Mouse (Mus musculus) limb, embryonic 15.5 days (tissue): ENCODE data around the gene Bicc1. TPM values are rescaled to one million over a fixed set of nuclear protein-coding genes. Genes with fewer than 3 reads are reported as not detected.
A peak's percentile ranks its signal among the peaks of the same experiment; 100 is the strongest.

Experiments used
- ATAC-seq: fragments of 200-750 bp; cut with Nextera tagmentation; 2 replicates; pipeline ENCODE4 v1.8.0; 2017; ENCODE audit warnings: low read depth, moderate TSS enrichment; ENCODE audit not compliant: insufficient number of reproducible peaks, low FRiP score, low TSS enrichment
- H3K27ac ChIP-seq: fragments of 300-500 bp; sonication (generic); 2 replicates; pipeline ENCODE4 v1.5.1; 2015; ENCODE audit warnings: moderate library complexity, mild to moderate bottlenecking, inconsistent platforms
- H3K27me3 ChIP-seq: fragments of 300-500 bp; sonication (generic); 2 replicates; pipeline ENCODE4 v1.6.1; 2015; ENCODE audit warnings: inconsistent platforms
- H3K36me3 ChIP-seq: fragments of 300-500 bp; sonication (generic); 2 replicates; pipeline ENCODE4 v1.6.1; 2015; ENCODE audit warnings: inconsistent platforms
- H3K4me1 ChIP-seq: fragments of 300-500 bp; sonication (generic); 2 replicates; pipeline ENCODE4 v1.6.1; 2015; ENCODE audit warnings: inconsistent platforms
- H3K4me2 ChIP-seq: fragments of 300-500 bp; sonication (generic); 2 replicates; pipeline ENCODE4 v1.6.1; 2015; ENCODE audit warnings: mild to moderate bottlenecking, inconsistent platforms
- H3K4me3 ChIP-seq: fragments of 300-500 bp; sonication (generic); 2 replicates; pipeline ENCODE4 v1.5.1; 2015; ENCODE audit warnings: mild to moderate bottlenecking, inconsistent platforms
- H3K9ac ChIP-seq: fragments of 300-500 bp; sonication (generic); 2 replicates; pipeline ENCODE4 v1.6.1; 2015; ENCODE audit warnings: inconsistent platforms
- H3K9me3 ChIP-seq: fragments of 300-500 bp; sonication (generic); 2 replicates; pipeline ENCODE4 v1.6.1; 2016; ENCODE audit warnings: inconsistent platforms
- WGBS: fragments of 180-500 bp; shearing (Covaris S2); methylation state at CpG from one replicate; pipeline ENCODE4 v1.1.7; 2015; 5-methylcytosine and 5-hydroxymethylcytosine counted together
- polyA plus RNA-seq: library from polyadenylated mRNA; unstranded; fragments of >200 nt; fragmentation: Nextera tagmentation; extraction: Ambion mirVana; gene quantifications from 2 replicates; pipeline ENCODE4 v1.2.1, GENCODE M21; 2015

The Bicc1 gene
- polyA plus RNA-seq, 1 experiment from 2014 or later, result 42.5 TPM

DNA sequence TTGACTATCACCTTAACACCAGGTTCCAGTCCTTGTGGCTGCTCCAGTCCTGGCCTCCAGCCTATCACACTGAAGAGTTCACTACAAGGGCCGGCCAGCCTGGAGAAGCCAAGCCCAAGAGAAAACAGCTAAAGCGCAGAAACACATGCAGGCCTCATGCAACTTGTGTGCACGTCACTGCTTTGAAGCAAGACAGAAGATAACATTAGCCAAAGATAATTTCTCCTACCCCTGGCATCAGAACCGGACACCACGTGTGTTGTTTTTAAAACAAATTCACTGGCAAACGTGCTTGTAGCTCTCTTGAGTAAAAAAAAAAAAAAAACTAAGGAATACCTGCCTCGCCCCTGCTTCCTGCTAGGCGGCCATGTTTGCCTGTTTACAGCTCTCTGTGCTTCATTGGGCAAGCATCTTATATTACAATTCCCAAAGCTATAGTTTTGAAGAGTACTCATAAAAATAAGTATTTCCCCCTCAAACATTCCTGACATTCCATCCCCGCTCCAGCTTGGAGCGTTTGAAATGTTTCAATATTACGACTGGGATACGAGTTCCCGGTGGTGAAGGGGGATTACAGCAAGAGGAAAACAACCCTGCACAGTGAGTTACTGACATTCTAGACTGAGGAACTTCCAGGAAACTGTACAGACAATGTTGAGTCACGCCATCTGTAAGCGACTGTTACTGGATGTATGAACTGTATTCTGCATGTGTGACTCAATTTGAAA is 40.2 kb downstream of the Bicc1 start:
- Histone ChIP-seq H3K4me1 (peaks cover 41% of the 10 kb centered on the region), H3K27me3 (no peaks in the 10 kb centered on the region), H3K36me3 (no peaks in the 10 kb centered on the region), H3K27ac (peak overlapping the region; percentile 73), H3K9ac (no peak overlapping the region), H3K9me3 (no peaks in the 10 kb centered on the region), H3K4me2 (0 out of 2 replicates have a peak overlapping the region, but pooled peaks have one; percentile 3), H3K4me3 (no peak overlapping the region)
- ATAC-seq, result peak; percentile 54; the same call in 1 of the 2 replicates
- WGBS, result 19% methylated on average over 15 of the region's 15 CpGs

DNA sequence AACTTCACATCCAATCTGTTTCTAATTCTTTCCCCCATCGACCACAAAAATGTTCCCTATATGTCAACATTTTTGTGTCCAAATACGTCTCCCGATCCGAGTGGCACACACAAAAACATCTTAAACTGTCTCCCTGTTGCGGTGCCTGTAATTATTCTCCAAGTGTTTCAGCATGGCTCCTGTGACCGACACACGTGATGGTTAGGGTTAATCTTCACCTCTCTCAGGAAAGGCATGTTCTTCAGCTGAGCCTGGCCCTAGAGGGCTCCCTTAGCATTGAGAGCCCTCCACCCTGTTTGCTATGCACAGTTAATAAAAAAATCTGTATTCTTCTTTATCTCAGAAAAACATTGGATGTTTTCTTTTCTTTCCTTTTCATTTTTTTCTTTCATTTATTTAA is 41.7 kb downstream of the Bicc1 start:
- ATAC-seq, result no peak
- Histone ChIP-seq H3K4me3 (no peak overlapping the region), H3K4me2 (no peak overlapping the region), H3K27me3 (no peaks in the 10 kb centered on the region), H3K36me3 (no peaks in the 10 kb centered on the region), H3K4me1 (peaks cover 41% of the 10 kb centered on the region), H3K9ac (no peak overlapping the region), H3K9me3 (no peaks in the 10 kb centered on the region), H3K27ac (0 out of 2 replicates have a peak overlapping the region, but pooled peaks have one; percentile 18)
- WGBS, result 45% methylated on average over 7 of the region's 7 CpGs

GRCm38 (mm10) chr10:71114260-71114920 is 45.1 kb downstream of the Bicc1 start:
- Histone ChIP-seq H3K4me3 (no peak overlapping the region), H3K27ac (peak overlapping the region; percentile 84), H3K4me1 (peaks cover 26% of the 10 kb centered on the region), H3K27me3 (no peaks in the 10 kb centered on the region), H3K4me2 (no peak overlapping the region), H3K9ac (no peak overlapping the region), H3K36me3 (0 out of 2 replicates have a peak, but pooled peaks cover 3% of the 10 kb centered on the region), H3K9me3 (no peaks in the 10 kb centered on the region)
- peak; percentile 82 for ATAC-seq
- WGBS, result 43% methylated on average over 10 of the region's 10 CpGs

DNA sequence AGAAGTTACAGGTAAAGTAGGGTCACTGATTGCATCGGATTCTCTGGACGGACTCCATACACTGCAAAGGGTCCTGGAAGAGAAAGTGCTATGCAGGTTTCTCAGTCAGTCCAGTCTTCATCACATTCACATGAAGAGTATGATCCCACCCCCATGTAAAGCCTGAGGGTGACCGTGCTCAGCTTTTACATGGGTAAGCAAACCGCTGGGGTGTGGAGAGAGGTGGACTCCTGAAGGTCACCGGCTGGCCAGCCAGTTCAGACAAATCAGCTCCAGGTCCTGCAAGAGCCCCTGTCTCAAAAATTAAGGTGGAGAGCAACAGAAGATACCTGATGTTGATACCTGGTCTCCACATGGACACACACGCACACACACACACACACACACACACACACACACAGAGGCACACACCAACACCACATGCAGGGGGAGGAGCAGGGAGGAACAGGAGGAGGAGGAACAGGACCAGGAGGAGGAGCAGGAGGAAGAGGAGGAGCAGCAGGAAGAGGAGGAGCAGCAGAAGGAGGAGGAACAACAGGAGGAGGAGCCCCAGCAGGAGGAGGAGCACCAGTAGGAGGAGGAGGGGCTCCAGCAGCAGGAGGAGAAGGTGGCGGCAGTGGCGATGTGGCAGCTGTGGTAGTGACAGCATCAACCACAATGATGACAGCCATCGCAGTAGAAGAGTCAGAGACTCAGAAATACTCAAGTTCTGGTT is 52.9 kb downstream of the Bicc1 start:
- WGBS, result 92% methylated on average over 9 of the region's 9 CpGs
- H3K4me3 ChIP-seq, result no peak overlapping the region

GRCm38 (mm10) chr10:71104791-71105190 is 54.7 kb downstream of the Bicc1 start:
- Histone ChIP-seq H3K27me3 (no peaks in the 10 kb centered on the region), H3K36me3 (no peaks in the 10 kb centered on the region; the same call in 1 of the 2 replicates), H3K9ac (no peak overlapping the region), H3K27ac (no peak overlapping the region), H3K9me3 (no peaks in the 10 kb centered on the region), H3K4me3 (no peak overlapping the region), H3K4me1 (no peaks in the 10 kb centered on the region), H3K4me2 (no peak overlapping the region)
- no peak for ATAC-seq
- 73% methylated on average over 6 of the region's 6 CpGs for WGBS

More for the DNA sequence above, 52.9 kb downstream of the Bicc1 start:
- H3K4me1 ChIP-seq, result no peaks in the 10 kb centered on the region
- no peak overlapping the region for H3K9ac ChIP-seq
- ATAC-seq, result no peak
- no peak overlapping the region for H3K27ac ChIP-seq
- H3K9me3 ChIP-seq, result no peaks in the 10 kb centered on the region
- no peak overlapping the region for H3K4me2 ChIP-seq
- no peaks in the 10 kb centered on the region for H3K27me3 ChIP-seq
- H3K36me3 ChIP-seq, result peaks cover 3% of the 10 kb centered on the region; the same call in 1 of the 2 replicates

DNA sequence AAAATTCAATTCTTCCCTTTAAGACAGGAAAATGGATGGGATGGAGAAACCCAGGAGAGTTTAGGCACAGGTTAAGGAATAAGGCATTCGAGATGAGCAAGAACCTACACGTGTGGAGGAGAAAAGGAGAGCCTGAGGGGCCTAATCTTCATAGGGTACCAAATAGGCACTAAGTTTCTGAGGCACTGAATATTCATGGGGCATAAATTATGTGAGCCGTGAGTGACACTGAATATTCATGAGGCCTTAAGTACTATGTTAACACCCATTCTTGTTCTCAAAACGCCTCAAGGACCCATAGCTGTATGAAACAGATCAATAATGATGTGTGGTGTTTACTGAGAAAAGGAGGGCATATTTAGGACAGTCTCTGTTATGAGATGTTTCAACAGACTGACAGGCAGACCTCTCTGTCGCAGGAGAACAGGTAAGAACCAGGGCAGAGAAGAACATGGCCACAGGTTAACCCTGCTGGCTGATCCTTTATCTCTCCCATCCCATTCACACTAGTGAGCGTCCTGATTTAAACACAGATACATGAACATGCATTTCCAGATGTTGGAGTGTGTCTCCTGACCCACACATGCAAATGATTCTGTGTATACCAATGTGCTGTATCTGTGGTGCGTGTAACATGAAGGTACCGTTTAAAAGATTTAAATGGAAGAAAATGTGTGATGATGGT is 58.5 kb downstream of the Bicc1 start:
- H3K27ac ChIP-seq, result no peak overlapping the region
- H3K4me2 ChIP-seq, result no peak overlapping the region
- no peaks in the 10 kb centered on the region for H3K4me1 ChIP-seq
- H3K9me3 ChIP-seq, result no peaks in the 10 kb centered on the region
- H3K9ac ChIP-seq, result no peak overlapping the region
- no peak overlapping the region for H3K4me3 ChIP-seq
- H3K27me3 ChIP-seq, result no peaks in the 10 kb centered on the region
- ATAC-seq, result no peak
- WGBS, result 80% methylated on average over 8 of the region's 8 CpGs
- no peaks in the 10 kb centered on the region for H3K36me3 ChIP-seq

- H3K4me3 ChIP-seq, result no peak overlapping the region
- H3K4me2 ChIP-seq, result no peak overlapping the region
- H3K27ac ChIP-seq, result peak overlapping the region; percentile 69
- no peaks in the 10 kb centered on the region for H3K9me3 ChIP-seq
- no peaks in the 10 kb centered on the region for H3K27me3 ChIP-seq
- peaks cover 10% of the 10 kb centered on the region for H3K4me1 ChIP-seq
- H3K36me3 ChIP-seq, result no peaks in the 10 kb centered on the region
- H3K9ac ChIP-seq, result no peak overlapping the region
- ATAC-seq, result no peak
- 42% methylated on average over 8 of the region's 8 CpGs for WGBS
Measured at GRCm38 (mm10) chr10:71094707-71095254, 64.7 kb downstream of the Bicc1 start.

DNA sequence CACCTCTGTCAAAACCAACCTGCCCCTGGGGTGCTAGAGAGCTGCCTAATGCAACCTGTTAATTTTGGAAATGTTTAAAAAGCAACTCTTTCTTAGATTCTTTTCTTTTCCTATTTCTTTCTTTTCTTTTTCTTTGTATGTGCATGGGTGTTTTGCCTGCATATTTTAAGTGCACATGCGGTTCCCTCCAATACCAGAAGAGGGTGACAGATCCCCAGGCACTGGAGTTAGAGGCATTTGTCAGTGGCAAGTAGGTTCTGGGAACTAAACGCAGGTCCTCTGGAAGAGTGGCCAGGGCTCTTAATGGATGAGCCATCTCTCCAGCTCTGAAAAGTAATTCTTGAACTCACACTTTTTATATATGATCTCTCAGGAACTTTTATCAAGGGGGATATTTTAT is 66.2 kb downstream of the Bicc1 start:
- no peak overlapping the region for H3K4me3 ChIP-seq
- H3K36me3 ChIP-seq, result no peaks in the 10 kb centered on the region
- ATAC-seq, result no peak
- WGBS, result 90% methylated on average over 2 of the region's 2 CpGs
- no peaks in the 10 kb centered on the region for H3K9me3 ChIP-seq
- no peak overlapping the region for H3K4me2 ChIP-seq
- no peak overlapping the region for H3K27ac ChIP-seq
- H3K27me3 ChIP-seq, result no peaks in the 10 kb centered on the region
- H3K9ac ChIP-seq, result no peak overlapping the region
- H3K4me1 ChIP-seq, result peaks cover 10% of the 10 kb centered on the region

DNA sequence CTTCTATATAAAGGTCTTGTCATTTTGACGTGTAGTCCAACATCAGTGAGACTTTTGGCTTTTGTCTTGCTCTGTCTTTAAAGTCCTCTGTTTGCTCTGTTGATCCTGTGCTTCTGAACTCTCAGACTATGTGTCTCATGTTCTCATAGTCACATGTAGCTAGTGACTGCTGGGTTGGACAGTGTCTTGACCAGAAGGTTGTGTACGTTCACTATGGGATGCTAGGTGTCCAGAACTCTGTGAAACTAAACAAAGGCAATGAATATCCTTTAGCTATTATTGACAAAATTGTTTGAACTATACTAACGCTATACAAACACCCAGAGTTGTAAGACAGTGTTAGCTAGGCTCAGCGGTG is 72.2 kb downstream of the Bicc1 start:
- Histone ChIP-seq H3K4me1 (peaks cover 31% of the 10 kb centered on the region), H3K4me3 (no peak overlapping the region), H3K27ac (no peak overlapping the region), H3K9ac (no peak overlapping the region), H3K36me3 (no peaks in the 10 kb centered on the region), H3K9me3 (no peaks in the 10 kb centered on the region), H3K27me3 (no peaks in the 10 kb centered on the region), H3K4me2 (no peak overlapping the region)
- ATAC-seq, result no peak
- 72% methylated on average over 4 of the region's 4 CpGs for WGBS

GRCm38 (mm10) chr10:71086571-71087358 is 72.7 kb downstream of the Bicc1 start:
- no peaks in the 10 kb centered on the region for H3K36me3 ChIP-seq
- peak; percentile 58; the same call in 1 of the 2 replicates for ATAC-seq
- 39% methylated on average over 4 of the region's 4 CpGs for WGBS
- H3K4me3 ChIP-seq, result no peak overlapping the region
- no peaks in the 10 kb centered on the region for H3K9me3 ChIP-seq
- no peak overlapping the region for H3K4me2 ChIP-seq
- peaks cover 31% of the 10 kb centered on the region for H3K4me1 ChIP-seq
- peak overlapping the region; percentile 55 for H3K27ac ChIP-seq
- no peaks in the 10 kb centered on the region for H3K27me3 ChIP-seq
- no peak overlapping the region for H3K9ac ChIP-seq

GRCm38 (mm10) chr10:71082986-71083385 is 76.5 kb downstream of the Bicc1 start:
- Histone ChIP-seq H3K4me2 (no peak overlapping the region), H3K9me3 (no peaks in the 10 kb centered on the region), H3K4me3 (no peak overlapping the region), H3K36me3 (no peaks in the 10 kb centered on the region), H3K4me1 (peaks cover 31% of the 10 kb centered on the region), H3K27ac (peak overlapping the region; percentile 54), H3K27me3 (no peaks in the 10 kb centered on the region), H3K9ac (no peak overlapping the region)
- no peak for ATAC-seq
- WGBS, result 75% methylated on average over 6 of the region's 6 CpGs
